Mouse (Mus musculus): ENCODE data around the gene Rfx8.

GRCm38 (mm10) chr1:39636660-39637059, 84.1 kb downstream of the Rfx8 start:
- TF ChIP-seq CTCF (IDR thresholded peaks at IDR 0.05): no peak
- TF ChIP-seq POLR2A (IDR thresholded peaks at IDR 0.05; ENCODE audit: insufficient read depth, low read depth, low read length): no peak
